Mouse (Mus musculus) limb, embryonic 13.5 days (tissue): ENCODE data around the gene Cort. TPM values are rescaled to one million over a fixed set of nuclear protein-coding genes. Genes with fewer than 3 reads are reported as not detected.

ENCODE experiments used
- ATAC-seq: fragments of 200-750 bp; cut with Nextera tagmentation; 2 replicates; pipeline ENCODE4 v1.8.0; 2017; ENCODE audit warnings: low read depth, moderate number of reproducible peaks, moderate TSS enrichment; ENCODE audit not compliant: low FRiP score
- H3K27ac ChIP-seq: fragments of 300-500 bp; sonication (generic); 2 replicates; pipeline ENCODE4 v1.5.1; 2015; ENCODE audit warnings: inconsistent platforms, mild to moderate bottlenecking, moderate library complexity
- H3K27me3 ChIP-seq: fragments of 300-500 bp; sonication (generic); 2 replicates; pipeline ENCODE4 v1.6.1; 2015; ENCODE audit warnings: mild to moderate bottlenecking, inconsistent platforms
- H3K36me3 ChIP-seq: fragments of 300-500 bp; sonication (generic); 2 replicates; pipeline ENCODE4 v1.6.1; 2015; ENCODE audit warnings: inconsistent platforms, mild to moderate bottlenecking, moderate library complexity
- H3K4me1 ChIP-seq: fragments of 300-500 bp; sonication (generic); 2 replicates; pipeline ENCODE4 v1.6.1; 2015; ENCODE audit warnings: inconsistent platforms
- H3K4me2 ChIP-seq: fragments of 300-500 bp; sonication (generic); replicated peaks from 2 replicates; pipeline ENCODE4 v1.6.1; 2015; ENCODE audit warnings: inconsistent platforms, mild to moderate bottlenecking, moderate library complexity
- H3K4me3 ChIP-seq: fragments of 300-500 bp; sonication (generic); 2 replicates; pipeline ENCODE4 v1.5.1; 2015; ENCODE audit warnings: moderate library complexity, mild to moderate bottlenecking, inconsistent platforms
- H3K9ac ChIP-seq: fragments of 300-500 bp; sonication (generic); 2 replicates; pipeline ENCODE4 v1.6.1; 2015; ENCODE audit warnings: mild to moderate bottlenecking, inconsistent platforms
- H3K9me3 ChIP-seq: fragments of 300-500 bp; sonication (generic); 2 replicates; pipeline ENCODE4 v1.6.1; 2016; ENCODE audit warnings: inconsistent platforms
- WGBS: fragments of 180-500 bp; shearing (Covaris S2); methylation state at CpG from one replicate; pipeline ENCODE4 v1.1.7; 2015; 5-methylcytosine and 5-hydroxymethylcytosine counted together
- polyA plus RNA-seq: library from polyadenylated mRNA; unstranded; fragments of >200 nt; fragmentation: Nextera tagmentation; extraction: Ambion mirVana; gene quantifications from 2 replicates; pipeline ENCODE4 v1.2.1, GENCODE M21; 2015

Gene Cort
- polyA plus RNA-seq, 1 experiment from 2014 or later: 0.31 TPM

DNA sequence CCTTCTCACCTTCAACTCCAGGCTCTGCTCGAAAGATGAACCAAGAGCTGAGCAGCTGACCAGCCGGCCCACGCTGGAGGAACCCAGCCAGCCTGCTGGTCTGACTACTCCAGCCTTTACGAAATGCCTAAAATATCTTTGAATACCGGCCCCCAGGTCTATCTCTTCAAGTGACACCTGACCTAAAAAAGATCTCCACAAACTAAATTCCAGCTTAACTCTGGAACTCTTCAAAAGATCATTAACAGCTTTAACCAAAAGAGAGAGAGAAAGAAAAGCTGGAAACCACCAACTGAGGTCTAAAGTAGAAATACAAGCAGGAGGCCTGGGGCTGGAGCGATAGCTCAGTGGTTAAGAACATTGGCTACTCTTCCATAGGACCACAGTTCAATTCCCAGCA lies 46.9 kb downstream of the Cort start:
- Histone ChIP-seq H3K4me2 (no peak overlapping the region), H3K4me1 (peaks cover 23% of the 10 kb centered on the region), H3K27ac (no peak overlapping the region), H3K36me3 (peaks cover 10% of the 10 kb centered on the region), H3K27me3 (no peaks in the 10 kb centered on the region), H3K9ac (no peak overlapping the region), H3K9me3 (no peaks in the 10 kb centered on the region), H3K4me3 (no peak overlapping the region)
- no peak for ATAC-seq
- 83% methylated on average over 6 of the region's 6 CpGs for WGBS

GRCm38 (mm10) chr4:149078261-149078660 lies 48.3 kb downstream of the Cort start:
- 61% methylated on average over 4 of the region's 4 CpGs for WGBS
- no peak for ATAC-seq
- H3K36me3 ChIP-seq: peaks cover 14% of the 10 kb centered on the region

GRCm38 (mm10) chr4:149075871-149076575 lies 50.5 kb downstream of the Cort start:
- Histone ChIP-seq H3K4me2 (no peak overlapping the region), H3K9me3 (no peaks in the 10 kb centered on the region), H3K4me3 (no peak overlapping the region), H3K4me1 (peaks cover 15% of the 10 kb centered on the region; the same call in 1 of the 2 replicates), H3K27me3 (no peaks in the 10 kb centered on the region), H3K36me3 (peaks cover 31% of the 10 kb centered on the region), H3K27ac (no peak overlapping the region), H3K9ac (no peak overlapping the region)
- ATAC-seq: peak; percentile 71
- WGBS: 32% methylated on average over 10 of the region's 10 CpGs

More at GRCm38 (mm10) chr4:149078261-149078660, 48.3 kb downstream of the Cort start:
- H3K4me2 ChIP-seq: no peak overlapping the region
- H3K27me3 ChIP-seq: no peaks in the 10 kb centered on the region
- H3K27ac ChIP-seq: no peak overlapping the region
- H3K9me3 ChIP-seq: no peaks in the 10 kb centered on the region
- no peak overlapping the region for H3K4me3 ChIP-seq
- peaks cover 23% of the 10 kb centered on the region for H3K4me1 ChIP-seq
- H3K9ac ChIP-seq: no peak overlapping the region

GRCm38 (mm10) chr4:149075073-149075472 lies 51.5 kb downstream of the Cort start:
- Histone ChIP-seq H3K27me3 (no peaks in the 10 kb centered on the region), H3K4me2 (no peak overlapping the region), H3K36me3 (peaks cover 31% of the 10 kb centered on the region), H3K9me3 (no peaks in the 10 kb centered on the region), H3K4me1 (peaks cover 24% of the 10 kb centered on the region), H3K27ac (no peak overlapping the region), H3K4me3 (no peak overlapping the region), H3K9ac (no peak overlapping the region)
- 97% methylated on average over 13 of the region's 13 CpGs for WGBS
- no peak for ATAC-seq

Other genes starting within 250 kb of the Cort start
- gene Pex14, start 26.9 kb downstream of the Cort start, polyA plus RNA-seq: 51.1 and 54.3 TPM in 2 replicates
- 31.7 and 33.8 TPM in 2 replicates for gene Dffa, start 22.6 kb downstream of the Cort start, polyA plus RNA-seq
- gene Cenps, start 10.9 kb upstream of the Cort start, polyA plus RNA-seq: 31.0 and 33.0 TPM in 2 replicates
- gene Pgd, start 40.0 kb upstream of the Cort start, polyA plus RNA-seq: 113 and 116 TPM in 2 replicates
- gene Kif1b, start 180.9 kb upstream of the Cort start, polyA plus RNA-seq: 49.2 and 50.2 TPM in 2 replicates